Mouse (Mus musculus): ENCODE measurements around the gene Ccdc134. TPM values are rescaled to one million over a fixed set of nuclear protein-coding genes. Genes with fewer than 3 reads are reported as not detected.
A peak's percentile ranks its signal among the peaks of the same experiment; 100 is the strongest.
"Not testable (repeated sequence)": the region's sequence is repeated elsewhere in the genome, so short reads cannot be mapped to it uniquely, and the experiment has no call there.

The Ccdc134 gene
- polyA plus RNA-seq (2012; ENCODE audit: insufficient read depth, insufficient read length, missing spikeins): 13.6 and 14.7 TPM in 2 replicates

- peak within 1 kb of the TSS; percentile 73 for H3K27ac ChIP-seq (ENCODE audit: insufficient read depth, low read depth, low read length)
Observed at GRCm38 (mm10) chr15:82127426-82128374, at the start of gene Ccdc134. Ccdc134 (plus strand) TSS chr15:82127922.

GRCm38 (mm10) chr15:82079883-82080282 is 47.8 kb upstream of the Ccdc134 start:
- H3K27ac ChIP-seq (ENCODE audit: insufficient read depth, low read depth, low read length): no peak overlapping the region
- no peaks in the 10 kb centered on the region for H3K4me1 ChIP-seq (ENCODE audit: control insufficient read depth, insufficient read depth, low read length)
- TF ChIP-seq CTCF (IDR thresholded peaks at IDR 0.05; ENCODE audit: low read depth, low read length): no peak
- TF ChIP-seq POLR2A (IDR thresholded peaks at IDR 0.05; ENCODE audit: borderline replicate concordance, low read depth, low read length): no peak

More at GRCm38 (mm10) chr15:82127426-82128374, at the start of gene Ccdc134:
- TF ChIP-seq POLR2A (IDR thresholded peaks at IDR 0.05; ENCODE audit: borderline replicate concordance, low read depth, low read length): no peak
- peaks cover 19% of the 10 kb centered on the region for H3K4me1 ChIP-seq (ENCODE audit: control insufficient read depth, insufficient read depth, low read length)
- H3K4me3 ChIP-seq (ENCODE audit: insufficient read depth, low read length): peak within 1 kb of the TSS; percentile 85

GRCm38 (mm10) chr15:82081161-82081560 is 46.6 kb upstream of the Ccdc134 start:
- TF ChIP-seq CTCF (IDR thresholded peaks at IDR 0.05; ENCODE audit: low read depth, low read length) (peak; percentile 54), POLR2A (IDR thresholded peaks at IDR 0.05; ENCODE audit: borderline replicate concordance, low read depth, low read length) (no peak)
- Histone ChIP-seq H3K4me3 (ENCODE audit: insufficient read depth, low read length) (no peak overlapping the region), H3K27ac (ENCODE audit: insufficient read depth, low read depth, low read length) (no peak overlapping the region), H3K4me1 (ENCODE audit: control insufficient read depth, insufficient read depth, low read length) (no peaks in the 10 kb centered on the region)

More at GRCm38 (mm10) chr15:82079883-82080282, 47.8 kb upstream of the Ccdc134 start:
- H3K4me3 ChIP-seq (ENCODE audit: insufficient read depth, low read length): no peak overlapping the region

GRCm38 (mm10) chr15:82085606-82086005 is 42.1 kb upstream of the Ccdc134 start:
- Histone ChIP-seq H3K4me1 (ENCODE audit: control insufficient read depth, insufficient read depth, low read length) (no peaks in the 10 kb centered on the region), H3K27ac (ENCODE audit: insufficient read depth, low read depth, low read length) (no peak overlapping the region), H3K4me3 (ENCODE audit: insufficient read depth, low read length) (no peak overlapping the region)
- TF ChIP-seq CTCF (IDR thresholded peaks at IDR 0.05; ENCODE audit: low read depth, low read length): no peak
- no peak for TF ChIP-seq POLR2A (IDR thresholded peaks at IDR 0.05; ENCODE audit: borderline replicate concordance, low read depth, low read length)

GRCm38 (mm10) chr15:82086131-82086530 is 41.6 kb upstream of the Ccdc134 start:
- Histone ChIP-seq H3K27ac (ENCODE audit: insufficient read depth, low read depth, low read length) (no peak overlapping the region), H3K4me1 (ENCODE audit: control insufficient read depth, insufficient read depth, low read length) (no peaks in the 10 kb centered on the region), H3K4me3 (ENCODE audit: insufficient read depth, low read length) (no peak overlapping the region)
- TF ChIP-seq CTCF (IDR thresholded peaks at IDR 0.05; ENCODE audit: low read depth, low read length): no peak
- TF ChIP-seq POLR2A (IDR thresholded peaks at IDR 0.05; ENCODE audit: borderline replicate concordance, low read depth, low read length): no peak

GRCm38 (mm10) chr15:82087266-82087665 is 40.5 kb upstream of the Ccdc134 start:
- no peak overlapping the region for H3K27ac ChIP-seq (ENCODE audit: insufficient read depth, low read depth, low read length)
- no peak overlapping the region for H3K4me3 ChIP-seq (ENCODE audit: insufficient read depth, low read length)
- TF ChIP-seq POLR2A (IDR thresholded peaks at IDR 0.05; ENCODE audit: borderline replicate concordance, low read depth, low read length): no peak
- no peak for TF ChIP-seq CTCF (IDR thresholded peaks at IDR 0.05; ENCODE audit: low read depth, low read length)
- no peaks in the 10 kb centered on the region for H3K4me1 ChIP-seq (ENCODE audit: control insufficient read depth, insufficient read depth, low read length)

GRCm38 (mm10) chr15:82091061-82091460 is 36.7 kb upstream of the Ccdc134 start:
- H3K27ac ChIP-seq (ENCODE audit: insufficient read depth, low read depth, low read length): no peak overlapping the region
- no peak overlapping the region for H3K4me3 ChIP-seq (ENCODE audit: insufficient read depth, low read length)
- no peaks in the 10 kb centered on the region for H3K4me1 ChIP-seq (ENCODE audit: control insufficient read depth, insufficient read depth, low read length)
- no peak for TF ChIP-seq CTCF (IDR thresholded peaks at IDR 0.05; ENCODE audit: low read depth, low read length)
- no peak for TF ChIP-seq POLR2A (IDR thresholded peaks at IDR 0.05; ENCODE audit: borderline replicate concordance, low read depth, low read length)

GRCm38 (mm10) chr15:82106953-82107555 is 20.7 kb upstream of the Ccdc134 start:
- TF ChIP-seq POLR2A (IDR thresholded peaks at IDR 0.05; ENCODE audit: borderline replicate concordance, low read depth, low read length) (no peak), CTCF (IDR thresholded peaks at IDR 0.05; ENCODE audit: low read depth, low read length) (peak; percentile 85; the same call in 1 of the 2 replicates)
- Histone ChIP-seq H3K4me1 (ENCODE audit: control insufficient read depth, insufficient read depth, low read length) (no peaks in the 10 kb centered on the region), H3K27ac (ENCODE audit: insufficient read depth, low read depth, low read length) (no peak overlapping the region), H3K4me3 (ENCODE audit: insufficient read depth, low read length) (no peak overlapping the region)

- TF ChIP-seq POLR2A (IDR thresholded peaks at IDR 0.05; ENCODE audit: borderline replicate concordance, low read depth, low read length) (no peak), CTCF (IDR thresholded peaks at IDR 0.05; ENCODE audit: low read depth, low read length) (no peak)
- Histone ChIP-seq H3K4me3 (ENCODE audit: insufficient read depth, low read length) (no peak overlapping the region), H3K27ac (ENCODE audit: insufficient read depth, low read depth, low read length) (no peak overlapping the region), H3K4me1 (ENCODE audit: control insufficient read depth, insufficient read depth, low read length) (peaks cover 3% of the 10 kb centered on the region)
Observed at GRCm38 (mm10) chr15:82120544-82120943, 7.2 kb upstream of the Ccdc134 start.

GRCm38 (mm10) chr15:82126690-82127089 is 1.0 kb upstream of the Ccdc134 start:
- not testable (repeated sequence) for H3K4me3 ChIP-seq (ENCODE audit: insufficient read depth, low read length)
- peak overlapping the region; percentile 73 for H3K27ac ChIP-seq (ENCODE audit: insufficient read depth, low read depth, low read length)
- H3K4me1 ChIP-seq (ENCODE audit: control insufficient read depth, insufficient read depth, low read length): peaks cover 19% of the 10 kb centered on the region

All from bone marrow macrophage, adult 2 months (primary cell).